Mouse (Mus musculus) kidney, adult 2 months (tissue): ENCODE data around the gene Tmem198.

Experiments used
- CTCF ChIP-seq: fragments of 200-500 bp; conservative IDR thresholded peaks from 2 replicates; pipeline ENCODE4 v1.5.1; 2011; ENCODE audit warnings: low read depth, mild to moderate bottlenecking, control low read depth, low read length, moderate library complexity, mixed read lengths; ENCODE audit not compliant: insufficient read depth, insufficient read length
- POLR2A ChIP-seq: fragments of 200-500 bp; IDR thresholded peaks from one replicate; pipeline ENCODE4 v1.6.1; 2011; ENCODE audit warnings: low read depth, low read length, control low read depth

DNA sequence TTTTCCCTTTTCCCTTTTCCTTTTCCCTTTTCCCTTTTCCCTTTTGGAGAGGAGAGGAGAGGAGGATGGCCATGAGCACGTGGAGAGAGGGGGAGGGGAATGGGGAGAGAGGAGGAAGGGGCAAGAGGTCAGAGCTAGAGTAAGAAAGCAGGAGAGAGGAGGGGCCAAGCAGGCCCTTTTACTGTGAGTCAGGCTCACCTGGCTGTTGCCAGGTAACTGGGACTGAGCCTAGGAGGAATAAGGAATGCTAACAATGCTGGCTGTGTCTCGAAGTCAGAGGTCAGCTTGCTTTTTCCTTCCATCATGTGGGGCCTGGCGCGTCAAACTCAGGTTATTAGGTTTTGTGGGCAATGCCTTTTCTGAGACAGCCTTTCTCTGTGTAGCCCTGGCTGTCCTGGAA, 38.7 kb downstream of the Tmem198 start:
- TF ChIP-seq CTCF (no peak), POLR2A (no peak)
